Mouse (Mus musculus): ENCODE measurements around the gene Pcdh9. TPM values are rescaled to one million over a fixed set of nuclear protein-coding genes. Genes with fewer than 3 reads are reported as not detected.

The Pcdh9 gene
- polyA plus RNA-seq, 1 experiment = 38.5 TPM

DNA sequence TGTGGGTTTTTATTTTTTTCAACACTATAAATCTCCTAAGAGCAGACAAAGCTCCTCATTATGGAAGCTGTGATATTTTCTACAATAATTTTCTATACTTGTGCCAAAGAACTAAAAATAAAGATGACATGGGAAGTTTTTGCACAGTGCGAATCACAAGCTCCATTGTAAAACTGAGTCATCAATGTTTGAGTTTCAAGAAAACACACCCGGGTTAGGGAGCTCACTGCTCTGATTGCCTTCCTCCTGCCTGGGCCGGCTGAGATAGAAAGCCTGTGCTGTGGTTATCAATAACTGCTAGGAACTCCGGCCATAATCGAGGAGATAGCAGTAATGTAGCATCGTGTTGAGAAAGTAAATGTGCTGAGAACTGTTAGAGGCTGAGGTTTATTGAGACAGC is 344.9 kb downstream of the Pcdh9 start:
- no peak for DNase-seq (ENCODE audit: low read depth)
- no peak for TF ChIP-seq POLR2A (IDR thresholded peaks at IDR 0.05; ENCODE audit: borderline replicate concordance, extremely low read depth, insufficient read depth, insufficient read length, poor library complexity, severe bottlenecking)

DNA sequence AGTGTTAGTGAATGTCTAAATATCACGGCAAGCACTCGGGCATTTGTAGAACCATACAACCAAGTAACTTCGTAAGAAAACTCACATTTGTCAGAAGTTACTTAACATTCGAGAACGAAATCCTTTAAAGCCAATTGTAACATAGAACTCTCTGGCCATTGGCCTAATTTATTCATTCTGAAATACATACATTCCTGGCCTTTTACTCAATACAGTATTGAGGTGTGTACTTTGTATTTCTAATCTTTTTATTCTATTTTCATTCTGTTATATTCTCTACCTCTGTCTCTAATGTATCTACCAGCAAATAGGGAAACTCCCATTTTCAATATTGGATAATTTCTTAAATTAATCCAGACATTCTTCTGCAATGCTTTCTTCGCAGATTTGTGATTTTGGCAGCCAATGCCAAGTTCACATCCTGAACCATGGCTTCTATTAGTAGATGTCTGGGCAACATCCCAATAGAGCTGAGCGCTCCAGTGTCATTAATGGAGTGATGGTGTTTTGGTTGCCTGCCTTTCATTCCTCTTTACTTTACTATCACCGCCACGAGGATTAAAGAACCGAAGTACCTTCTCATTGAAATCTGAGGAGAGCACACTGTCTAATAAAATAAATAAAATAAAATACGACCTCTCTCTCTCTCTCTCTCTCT is 346.4 kb downstream of the Pcdh9 start:
- DNase-seq (ENCODE audit: low read depth) = peak; percentile 78
- no peak for TF ChIP-seq POLR2A (IDR thresholded peaks at IDR 0.05; ENCODE audit: borderline replicate concordance, extremely low read depth, insufficient read depth, insufficient read length, poor library complexity, severe bottlenecking)

DNA sequence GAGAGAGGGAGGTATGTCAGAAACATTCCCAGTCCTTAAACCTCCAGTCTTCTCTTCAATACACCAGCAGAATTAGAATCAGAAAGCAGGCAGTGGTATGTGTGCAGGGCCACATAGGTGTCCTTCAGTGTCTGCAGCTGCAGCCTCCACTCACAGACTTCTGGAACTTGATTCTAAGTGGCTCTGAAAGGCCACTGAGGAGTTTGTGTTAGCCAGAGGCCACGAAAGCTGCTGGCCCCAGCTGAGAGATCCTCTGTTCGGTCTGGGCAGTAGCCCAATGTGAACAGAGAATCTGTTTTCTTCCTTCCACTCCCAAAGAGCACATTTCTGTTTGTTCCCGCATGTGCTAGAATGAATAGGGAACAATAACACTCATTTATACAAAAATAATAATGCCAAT is 346.9 kb downstream of the Pcdh9 start:
- TF ChIP-seq POLR2A (IDR thresholded peaks at IDR 0.05; ENCODE audit: borderline replicate concordance, extremely low read depth, insufficient read depth, insufficient read length, poor library complexity, severe bottlenecking) (no peak), CTCF (IDR thresholded peaks at IDR 0.05; ENCODE audit: borderline replicate concordance, extremely low read depth, insufficient read depth, insufficient read length) (no peak)
- peak; percentile 71 for DNase-seq (ENCODE audit: low read depth)

DNA sequence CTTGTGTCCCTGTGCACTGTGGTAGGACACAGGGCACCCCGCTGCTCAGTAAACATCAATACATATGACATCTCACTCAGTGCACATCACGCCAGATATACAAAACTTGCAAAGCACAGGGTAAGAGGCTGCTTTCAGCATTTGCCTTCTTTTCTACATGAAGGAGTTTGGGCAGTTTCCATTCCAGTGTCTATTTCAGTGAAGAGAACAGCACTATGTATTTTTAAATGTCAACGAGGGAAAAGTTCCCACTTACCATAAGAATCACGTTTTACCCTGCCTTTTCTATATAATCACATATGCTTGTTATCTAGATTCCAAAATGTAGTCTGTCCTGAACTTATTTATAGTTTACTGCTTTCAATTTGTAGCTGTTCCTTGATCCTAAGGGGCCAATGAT is 355.6 kb downstream of the Pcdh9 start:
- no peak for DNase-seq (ENCODE audit: low read depth)
- no peak for TF ChIP-seq CTCF (IDR thresholded peaks at IDR 0.05; ENCODE audit: borderline replicate concordance, extremely low read depth, insufficient read depth, insufficient read length)
- no peak for TF ChIP-seq POLR2A (IDR thresholded peaks at IDR 0.05; ENCODE audit: borderline replicate concordance, extremely low read depth, insufficient read depth, insufficient read length, poor library complexity, severe bottlenecking)

DNA sequence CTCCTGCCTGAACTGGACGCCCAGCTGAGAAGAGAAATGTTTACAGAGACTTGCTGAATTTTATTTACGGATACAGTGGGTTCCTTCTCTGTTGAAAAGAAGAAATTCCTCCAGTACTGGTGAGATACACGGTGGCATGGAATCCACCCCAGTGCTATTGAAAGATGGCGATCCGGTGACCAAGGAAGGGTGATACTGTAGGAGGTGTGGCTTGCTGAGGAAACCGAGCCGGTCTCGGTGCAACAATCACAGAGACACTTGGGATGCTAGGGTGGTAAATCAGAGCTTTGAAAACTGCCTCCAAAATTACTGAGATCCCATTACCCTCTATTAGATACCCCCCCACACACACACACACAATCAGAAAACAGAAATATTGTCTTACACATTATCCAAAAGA is 367.0 kb downstream of the Pcdh9 start:
- TF ChIP-seq CTCF (IDR thresholded peaks at IDR 0.05; ENCODE audit: borderline replicate concordance, extremely low read depth, insufficient read depth, insufficient read length) = no peak
- TF ChIP-seq POLR2A (IDR thresholded peaks at IDR 0.05; ENCODE audit: borderline replicate concordance, extremely low read depth, insufficient read depth, insufficient read length, poor library complexity, severe bottlenecking) = no peak
- no peak for DNase-seq (ENCODE audit: low read depth)

DNA sequence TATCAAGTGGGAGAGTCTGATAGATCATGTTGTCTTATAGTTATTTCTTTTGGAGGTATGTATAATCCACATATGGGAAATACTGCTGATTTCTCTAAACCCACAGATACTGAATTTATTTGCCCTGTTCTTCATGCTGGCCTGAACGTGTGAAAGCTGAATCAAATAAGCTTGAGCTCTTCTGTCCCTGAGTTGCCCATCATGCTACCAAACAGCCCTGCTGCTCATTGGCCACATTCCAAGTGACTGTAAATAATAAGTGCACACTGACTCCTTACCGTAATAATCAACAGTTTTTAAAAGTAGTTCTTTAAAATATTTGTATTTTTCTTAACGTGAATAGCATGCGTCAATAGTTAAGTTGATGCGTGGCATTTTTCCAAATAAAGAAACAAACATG is 370.3 kb downstream of the Pcdh9 start:
- peak; percentile 63 for DNase-seq (ENCODE audit: low read depth)
- TF ChIP-seq POLR2A (IDR thresholded peaks at IDR 0.05; ENCODE audit: borderline replicate concordance, extremely low read depth, insufficient read depth, insufficient read length, poor library complexity, severe bottlenecking) (no peak), CTCF (IDR thresholded peaks at IDR 0.05; ENCODE audit: borderline replicate concordance, extremely low read depth, insufficient read depth, insufficient read length) (no peak)

DNA sequence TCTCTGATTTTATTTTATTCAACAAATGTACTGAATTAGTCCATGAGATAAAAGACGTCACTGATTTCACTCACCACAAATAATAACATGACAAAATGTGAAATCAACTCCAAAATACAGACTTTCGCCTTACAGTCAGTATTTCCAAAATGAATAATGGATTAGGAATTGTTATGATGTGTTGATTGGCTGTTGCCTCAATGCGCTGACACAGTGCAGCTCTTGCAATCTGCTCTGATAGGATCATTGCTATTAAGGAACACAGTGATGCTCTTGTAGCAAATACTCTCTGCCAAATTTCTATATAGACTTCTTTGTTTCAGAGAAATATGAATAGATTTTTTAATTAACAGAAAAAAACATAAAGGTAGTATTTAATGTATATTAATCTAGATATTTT is 373.8 kb downstream of the Pcdh9 start:
- no peak for TF ChIP-seq CTCF (IDR thresholded peaks at IDR 0.05; ENCODE audit: borderline replicate concordance, extremely low read depth, insufficient read depth, insufficient read length)
- no peak for TF ChIP-seq POLR2A (IDR thresholded peaks at IDR 0.05; ENCODE audit: borderline replicate concordance, extremely low read depth, insufficient read depth, insufficient read length, poor library complexity, severe bottlenecking)
- DNase-seq (ENCODE audit: low read depth) = peak; percentile 78

DNA sequence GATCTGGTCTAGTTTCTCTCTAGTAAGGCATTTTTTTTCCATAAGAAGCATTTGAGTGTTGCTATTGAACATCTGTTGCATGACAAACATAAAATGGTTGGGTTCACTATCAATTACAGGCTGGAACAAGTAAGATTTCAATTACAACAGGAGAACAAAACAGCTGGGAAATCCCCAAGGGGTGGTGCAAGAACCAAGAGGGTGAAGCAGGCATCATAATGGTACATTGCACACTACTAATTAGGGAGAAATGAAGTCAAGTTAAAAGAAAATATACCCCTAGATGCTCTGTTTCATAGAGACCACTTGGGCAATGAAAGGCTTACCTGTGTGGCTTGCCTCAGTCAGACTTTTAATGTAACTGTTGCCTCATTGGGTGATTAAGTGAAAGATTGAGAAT is 384.4 kb downstream of the Pcdh9 start:
- peak; percentile 43 for DNase-seq (ENCODE audit: low read depth)
- TF ChIP-seq POLR2A (IDR thresholded peaks at IDR 0.05; ENCODE audit: borderline replicate concordance, extremely low read depth, insufficient read depth, insufficient read length, poor library complexity, severe bottlenecking) (no peak), CTCF (IDR thresholded peaks at IDR 0.05; ENCODE audit: borderline replicate concordance, extremely low read depth, insufficient read depth, insufficient read length) (no peak)

DNA sequence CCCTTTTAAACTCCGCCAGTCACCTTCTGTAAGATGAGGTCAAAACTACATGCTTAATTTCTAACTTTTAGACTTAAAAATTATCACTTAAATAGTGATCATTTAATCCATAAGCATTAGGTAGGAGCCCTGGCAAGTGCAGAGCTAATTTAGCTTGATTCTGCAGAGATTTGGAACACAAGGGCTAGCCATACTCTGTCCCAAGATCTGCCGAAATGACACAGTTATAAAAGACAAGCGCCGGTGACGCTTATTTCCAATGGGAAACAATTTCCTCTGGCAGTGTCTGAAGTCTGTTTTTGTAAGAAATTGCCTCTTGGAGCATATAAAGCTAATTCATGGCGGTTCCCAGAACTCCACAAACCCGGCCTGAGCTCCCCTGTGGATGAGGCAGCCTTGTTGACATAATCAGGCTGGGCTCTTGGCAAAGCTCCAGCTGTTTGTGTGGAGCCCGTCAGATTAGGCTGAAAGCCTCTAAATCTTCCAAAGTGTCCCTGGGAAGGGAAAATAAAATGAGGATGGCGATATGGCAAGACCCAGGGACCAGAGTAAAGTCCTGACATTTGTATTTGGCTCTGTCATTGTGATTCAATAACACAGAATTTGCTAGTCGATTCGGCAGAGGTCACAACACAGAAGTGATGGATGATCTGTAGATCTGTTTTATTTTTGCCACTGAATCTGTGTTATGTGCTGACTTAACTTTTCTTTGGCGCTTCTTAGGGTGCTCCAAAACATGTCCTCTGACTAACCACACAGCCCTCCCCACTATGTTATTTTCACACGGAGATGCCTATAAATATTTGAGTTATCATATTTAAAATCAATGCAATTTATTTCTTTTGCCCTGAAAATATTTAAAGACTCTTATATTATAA is 391.4 kb downstream of the Pcdh9 start:
- peak; percentile 95 for DNase-seq (ENCODE audit: low read depth)
- TF ChIP-seq CTCF (IDR thresholded peaks at IDR 0.05; ENCODE audit: borderline replicate concordance, extremely low read depth, insufficient read depth, insufficient read length) (no peak), POLR2A (IDR thresholded peaks at IDR 0.05; ENCODE audit: borderline replicate concordance, extremely low read depth, insufficient read depth, insufficient read length, poor library complexity, severe bottlenecking) (no peak)

DNA sequence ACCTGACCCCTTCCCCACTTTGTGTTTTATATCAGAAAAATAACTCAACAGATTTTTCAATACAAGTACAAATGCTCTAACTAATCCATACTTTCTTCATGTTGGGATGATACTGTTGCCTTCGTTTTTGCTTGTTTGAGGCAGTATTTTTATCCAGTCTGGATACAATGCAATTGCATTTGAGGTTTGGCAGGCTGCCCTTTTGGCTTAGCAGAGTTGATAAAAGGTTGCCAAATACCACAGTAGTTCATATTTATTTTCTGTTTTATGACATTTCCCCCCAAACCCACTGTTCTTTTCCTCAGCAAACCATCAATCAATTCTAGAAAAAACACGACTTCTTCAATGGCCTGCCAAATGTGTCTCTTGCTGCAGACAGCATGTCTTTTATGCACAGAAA is 415.5 kb downstream of the Pcdh9 start:
- DNase-seq (ENCODE audit: low read depth) = peak; percentile 66
- TF ChIP-seq CTCF (IDR thresholded peaks at IDR 0.05; ENCODE audit: borderline replicate concordance, extremely low read depth, insufficient read depth, insufficient read length) = no peak
- TF ChIP-seq POLR2A (IDR thresholded peaks at IDR 0.05; ENCODE audit: borderline replicate concordance, extremely low read depth, insufficient read depth, insufficient read length, poor library complexity, severe bottlenecking) = no peak

DNA sequence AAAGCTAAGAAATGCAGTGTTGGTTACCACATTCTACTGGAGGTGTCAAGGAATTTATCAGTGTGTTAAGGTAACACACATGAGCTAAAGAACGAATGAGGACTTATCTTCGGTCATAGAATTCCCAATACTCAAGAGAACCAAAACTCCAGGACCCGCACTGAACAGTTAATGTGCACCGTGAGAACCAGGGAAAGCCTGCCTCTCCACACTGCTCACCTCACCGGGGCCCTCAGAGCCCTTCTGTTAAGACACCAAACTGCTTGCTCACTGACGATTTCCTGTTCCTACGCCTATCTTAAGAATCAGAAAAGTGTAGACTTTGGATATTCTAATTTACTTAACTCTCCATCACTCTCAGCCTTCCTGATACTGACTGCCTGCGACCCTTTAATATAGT is 418.0 kb downstream of the Pcdh9 start:
- TF ChIP-seq POLR2A (IDR thresholded peaks at IDR 0.05; ENCODE audit: borderline replicate concordance, extremely low read depth, insufficient read depth, insufficient read length, poor library complexity, severe bottlenecking) = no peak
- no peak for TF ChIP-seq CTCF (IDR thresholded peaks at IDR 0.05; ENCODE audit: borderline replicate concordance, extremely low read depth, insufficient read depth, insufficient read length)
- DNase-seq (ENCODE audit: low read depth) = no peak

DNA sequence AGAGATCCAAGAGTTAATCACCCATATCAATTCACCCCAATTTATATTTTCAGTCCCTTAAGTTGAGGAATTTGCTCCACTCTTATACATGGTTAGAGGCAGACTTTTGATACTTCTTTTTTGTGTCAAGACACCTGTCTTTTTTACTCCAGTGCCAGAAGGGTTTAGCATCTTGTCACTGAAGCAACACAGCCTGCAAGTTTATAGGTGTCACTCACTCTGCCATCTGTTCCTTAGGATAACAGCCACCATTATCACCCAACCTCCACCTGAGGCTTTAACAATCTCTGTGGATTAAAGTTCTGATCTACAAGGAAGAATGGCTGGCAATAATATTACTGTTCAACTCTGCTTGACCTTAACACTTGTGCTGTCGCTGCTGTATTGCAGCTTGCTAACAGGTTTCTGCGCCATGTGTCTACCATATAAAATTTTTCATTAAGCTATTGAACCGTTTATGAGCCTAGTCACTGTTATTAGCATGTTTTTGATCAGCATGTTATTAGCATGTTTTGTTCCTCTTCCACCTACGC is 427.1 kb downstream of the Pcdh9 start:
- peak; percentile 85 for DNase-seq (ENCODE audit: low read depth)
- TF ChIP-seq CTCF (IDR thresholded peaks at IDR 0.05; ENCODE audit: borderline replicate concordance, extremely low read depth, insufficient read depth, insufficient read length) (no peak), POLR2A (IDR thresholded peaks at IDR 0.05; ENCODE audit: borderline replicate concordance, extremely low read depth, insufficient read depth, insufficient read length, poor library complexity, severe bottlenecking) (no peak)

Data from brain, embryonic 14.5 days (tissue).